Mouse (Mus musculus): Measurements from ENCODE around the gene Lpp.

- TF ChIP-seq GATA1 (IDR thresholded peaks at IDR 0.05; ENCODE audit: borderline replicate concordance, low read length): no peak
- TF ChIP-seq FLI1 (IDR thresholded peaks at IDR 0.05; ENCODE audit: low read length): no peak
Observed at GRCm38 (mm10) chr16:24429691-24430090, 36.4 kb downstream of the Lpp start.

All from megakaryocyte, embryonic 14.5 days (primary cell).